Mouse (Mus musculus) heart, postnatal 0 days (tissue): ENCODE measurements around the gene Gm26992.

Experiments used
- CTCF ChIP-seq: IDR thresholded peaks from 2 replicates; pipeline ENCODE4 v1.5.1; 2016; ENCODE audit warnings: antibody characterized with exemption, control low read depth, low read depth
- EP300 ChIP-seq: IDR thresholded peaks from 2 replicates; pipeline ENCODE4 v1.6.1; 2016; ENCODE audit warnings: antibody characterized with exemption, low read depth

DNA sequence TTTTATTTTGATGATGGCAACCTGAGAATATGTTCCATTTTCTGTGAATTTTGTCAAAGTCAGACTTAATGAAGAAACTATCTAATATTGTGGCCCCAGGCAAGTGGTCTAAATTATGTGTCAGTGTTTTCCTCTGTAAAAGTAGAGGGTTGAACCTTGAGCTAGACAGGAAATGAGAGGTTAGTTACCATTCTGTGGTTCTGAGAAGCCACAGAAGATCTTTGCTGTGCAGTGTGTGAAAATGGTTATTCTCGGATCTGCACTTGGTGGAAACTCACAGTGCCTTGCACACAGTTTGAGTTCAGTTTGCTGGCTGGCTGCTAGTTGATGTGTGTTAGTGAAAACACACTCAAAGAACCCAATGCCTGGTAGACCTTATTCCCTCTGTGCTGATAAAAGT lies 28.0 kb upstream of the Gm26992 start:
- TF ChIP-seq EP300: no peak
- TF ChIP-seq CTCF: no peak
